Mouse (Mus musculus) neural tube, embryonic 11.5 days (tissue): ENCODE measurements at regions not wholly inside any gene's neighbourhood (a gene's known extent, or its start where the extent isn't known, plus 50 kb on each side); places are given as distances from the start of the nearest gene placed in this dataset.

Experiments used
- ATAC-seq: fragments of 200-750 bp; cut with Nextera tagmentation; 2 replicates; pipeline ENCODE4 v1.8.0; 2017; ENCODE audit warnings: moderate number of reproducible peaks, mild to moderate bottlenecking, moderate TSS enrichment, moderate library complexity; ENCODE audit not compliant: insufficient read depth, low FRiP score, low TSS enrichment
- DNase-seq: peaks from one replicate; pipeline ENCODE4 v3.0.0-alpha.2; 2015; ENCODE audit warnings: low spot score
- H3K27ac ChIP-seq: fragments of 300-500 bp; sonication (generic); 2 replicates; pipeline ENCODE4 v1.5.1; 2014; ENCODE audit warnings: low read depth, mild to moderate bottlenecking, low read length
- H3K27me3 ChIP-seq: fragments of 300-500 bp; sonication (generic); 2 replicates; pipeline ENCODE4 v1.6.1; 2014; ENCODE audit warnings: mild to moderate bottlenecking, low read length, mixed read lengths; ENCODE audit not compliant: control insufficient read depth, insufficient read depth
- H3K36me3 ChIP-seq: fragments of 300-500 bp; sonication (generic); 2 replicates; pipeline ENCODE4 v1.6.1; 2014; ENCODE audit warnings: mild to moderate bottlenecking, low read length, moderate library complexity, mixed read lengths; ENCODE audit not compliant: control insufficient read depth, insufficient read depth
- H3K4me1 ChIP-seq: fragments of 300-500 bp; sonication (generic); 2 replicates; pipeline ENCODE4 v1.6.1; 2014; ENCODE audit warnings: low read length, mixed read lengths; ENCODE audit not compliant: control insufficient read depth, insufficient read depth
- H3K4me2 ChIP-seq: fragments of 300-500 bp; sonication (generic); 2 replicates; pipeline ENCODE4 v1.6.1; 2014; ENCODE audit warnings: low read depth, mild to moderate bottlenecking, moderate library complexity
- H3K4me3 ChIP-seq: fragments of 300-500 bp; sonication (generic); 2 replicates; pipeline ENCODE4 v1.5.1; 2014; ENCODE audit warnings: low read depth, low read length
- H3K9ac ChIP-seq: fragments of 300-500 bp; sonication (generic); 2 replicates; pipeline ENCODE4 v1.6.1; 2014; ENCODE audit warnings: mild to moderate bottlenecking, low read length
- H3K9me3 ChIP-seq: fragments of 300-500 bp; sonication (generic); 2 replicates; pipeline ENCODE4 v1.6.1; 2016; ENCODE audit warnings: low read length; ENCODE audit not compliant: control insufficient read depth
- WGBS: fragments of 180-500 bp; shearing (Covaris S2); extraction: QIAGEN DNeasy Blood & Tissue Kit; methylation state at CpG from one replicate; pipeline ENCODE4 v1.1.7; 2014; 5-methylcytosine and 5-hydroxymethylcytosine counted together

GRCm38 (mm10) chr13:73158016-73158415, 102.3 kb upstream of the Irx4 start:
- Histone ChIP-seq H3K27me3 (0 out of 2 replicates have a peak, but pooled peaks cover 6% of the 10 kb centered on the region), H3K36me3 (no peaks in the 10 kb centered on the region), H3K4me1 (no peaks in the 10 kb centered on the region; the same call in 1 of the 2 replicates), H3K9me3 (no peaks in the 10 kb centered on the region), H3K9ac (no peak overlapping the region), H3K27ac (no peak overlapping the region), H3K4me3 (no peak overlapping the region), H3K4me2 (no peak overlapping the region)
- DNase-seq = no peak
- ATAC-seq = no peak
- WGBS = 85% methylated on average over 7 of the region's 7 CpGs

- Histone ChIP-seq H3K9me3 (no peaks in the 10 kb centered on the region), H3K4me2 (no peak overlapping the region), H3K27me3 (0 out of 2 replicates have a peak, but pooled peaks cover 6% of the 10 kb centered on the region), H3K36me3 (no peaks in the 10 kb centered on the region), H3K27ac (no peak overlapping the region), H3K4me3 (no peak overlapping the region), H3K9ac (no peak overlapping the region), H3K4me1 (no peaks in the 10 kb centered on the region; the same call in 1 of the 2 replicates)
- DNase-seq (no peak), ATAC-seq (no peak)
- 35% methylated on average over 7 of the region's 7 CpGs for WGBS
Measured at GRCm38 (mm10) chr13:73159454-73159853, 100.8 kb upstream of the Irx4 start.

GRCm38 (mm10) chr13:73159865-73160264, 100.4 kb upstream of the Irx4 start:
- ATAC-seq (peak; percentile 23), DNase-seq (no peak)
- H3K4me3 ChIP-seq = 0 out of 2 replicates have a peak overlapping the region, but pooled peaks have one; percentile 12
- 0 out of 2 replicates have a peak, but pooled peaks cover 6% of the 10 kb centered on the region for H3K27me3 ChIP-seq
- peak overlapping the region; percentile 40 for H3K9ac ChIP-seq
- no peak overlapping the region for H3K27ac ChIP-seq
- no peaks in the 10 kb centered on the region for H3K9me3 ChIP-seq
- 10% methylated on average over 9 of the region's 9 CpGs for WGBS
- H3K4me2 ChIP-seq = peak overlapping the region; percentile 25
- no peaks in the 10 kb centered on the region; the same call in 1 of the 2 replicates for H3K4me1 ChIP-seq
- H3K36me3 ChIP-seq = no peaks in the 10 kb centered on the region

GRCm38 (mm10) chr13:73160289-73160688, 100.0 kb upstream of the Irx4 start:
- Histone ChIP-seq H3K27me3 (0 out of 2 replicates have a peak, but pooled peaks cover 6% of the 10 kb centered on the region), H3K27ac (no peak overlapping the region), H3K4me2 (peak overlapping the region; percentile 25), H3K4me3 (peak overlapping the region; percentile 12; the same call in 1 of the 2 replicates), H3K36me3 (no peaks in the 10 kb centered on the region), H3K9me3 (no peaks in the 10 kb centered on the region), H3K9ac (peak overlapping the region; percentile 40), H3K4me1 (no peaks in the 10 kb centered on the region; the same call in 1 of the 2 replicates)
- ATAC-seq (peak; percentile 99), DNase-seq (peak; percentile 92)
- under 1% methylated on average over 22 of the region's 22 CpGs for WGBS

GRCm38 (mm10) chr13:73170301-73170700, 90.0 kb upstream of the Irx4 start:
- no peak overlapping the region for H3K9ac ChIP-seq
- H3K27ac ChIP-seq = no peak overlapping the region
- no peak for ATAC-seq
- no peaks in the 10 kb centered on the region for H3K27me3 ChIP-seq
- no peaks in the 10 kb centered on the region for H3K4me1 ChIP-seq
- H3K4me2 ChIP-seq = no peak overlapping the region
- H3K36me3 ChIP-seq = no peaks in the 10 kb centered on the region
- no peaks in the 10 kb centered on the region for H3K9me3 ChIP-seq
- no peak for DNase-seq
- no peak overlapping the region for H3K4me3 ChIP-seq
- 74% methylated on average over 3 of the region's 3 CpGs for WGBS

- ATAC-seq (peak; percentile 75), DNase-seq (peak; percentile 12)
- Histone ChIP-seq H3K4me2 (no peak overlapping the region), H3K9me3 (peaks cover 2% of the 10 kb centered on the region; the same call in 1 of the 2 replicates), H3K27me3 (no peaks in the 10 kb centered on the region), H3K4me3 (no peak overlapping the region), H3K4me1 (0 out of 2 replicates have a peak, but pooled peaks cover 2% of the 10 kb centered on the region), H3K9ac (no peak overlapping the region), H3K27ac (no peak overlapping the region), H3K36me3 (no peaks in the 10 kb centered on the region)
- WGBS = 42% methylated on average over 3 of the region's 3 CpGs
Measured at GRCm38 (mm10) chr13:73207931-73208448, 52.3 kb upstream of the Irx4 start.
